Mouse (Mus musculus): ENCODE results near the gene Syngr4. TPM values are rescaled to one million over a fixed set of nuclear protein-coding genes. Genes with fewer than 3 reads are reported as not detected.

Gene Syngr4
- total and polyA plus RNA-seq, 2 experiments from 2014 or later, result 0.71 TPM; not detected in 1

DNA sequence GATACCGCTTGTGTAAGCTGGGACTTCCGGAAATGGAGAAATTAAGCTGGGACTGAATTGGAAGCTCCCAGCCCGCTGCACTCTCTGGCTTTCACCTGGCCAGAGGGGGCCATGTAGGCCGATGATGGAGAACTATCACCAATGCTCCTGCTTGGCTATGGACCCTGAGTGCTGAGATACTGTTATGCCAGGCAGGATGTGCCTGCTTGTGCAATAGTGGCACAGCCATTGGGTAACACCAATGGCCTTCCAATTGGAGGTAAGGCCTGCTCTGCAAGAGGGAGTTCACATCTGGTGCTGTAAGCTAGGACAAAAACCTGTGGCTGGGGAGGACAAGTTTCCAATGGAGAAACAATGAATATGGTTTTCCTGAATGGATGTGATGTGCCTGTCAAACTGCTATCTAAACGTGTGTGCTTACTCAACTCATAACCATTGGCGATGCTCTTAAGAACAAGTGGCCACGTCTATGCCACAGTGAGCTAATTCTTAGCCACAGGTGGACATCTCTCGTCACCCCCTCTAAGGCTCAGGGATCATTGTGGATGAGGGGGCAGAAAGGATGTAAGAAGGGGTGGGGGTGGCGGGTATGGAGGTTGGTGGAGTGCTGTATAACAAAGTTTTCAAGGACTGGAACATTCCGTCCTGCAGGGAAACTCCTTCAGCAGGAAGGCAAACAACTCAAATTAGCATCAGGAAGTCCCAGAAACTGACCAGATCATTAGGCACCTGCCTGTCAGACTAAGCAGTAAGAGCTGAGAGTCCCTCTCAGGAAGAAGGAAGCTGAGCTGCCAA lies 53.4 kb downstream of the Syngr4 start:
- no peak overlapping the region for H3K27ac ChIP-seq (ENCODE audit: low read depth)
- no peak for DNase-seq (ENCODE audit: low spot score)
- H3K36me3 ChIP-seq (replicated peaks; ENCODE audit: control insufficient read depth, insufficient read depth, low read length), result no peaks in the 10 kb centered on the region
- 0 out of 2 replicates have a peak, but pooled peaks cover 18% of the 10 kb centered on the region for H3K27me3 ChIP-seq (ENCODE audit: control insufficient read depth, insufficient read depth, low read length)
- ATAC-seq (ENCODE audit: insufficient read depth, low read depth), result no peak
- H3K4me1 ChIP-seq (ENCODE audit: control insufficient read depth, insufficient read depth), result no peaks in the 10 kb centered on the region
- 77% methylated on average over 10 of the region's 10 CpGs for WGBS
- H3K9ac ChIP-seq (replicated peaks; ENCODE audit: low read depth, low read length), result no peak overlapping the region
- H3K9me3 ChIP-seq (replicated peaks; ENCODE audit: control insufficient read depth, low read length), result no peaks in the 10 kb centered on the region
- TF ChIP-seq EP300 (IDR thresholded peaks at IDR 0.05; ENCODE audit: low read depth) (no peak), CTCF (IDR thresholded peaks at IDR 0.05; ENCODE audit: low read depth) (no peak)
- no peak overlapping the region for H3K4me3 ChIP-seq (ENCODE audit: low read depth, low read length)
- H3K4me2 ChIP-seq (ENCODE audit: low read depth, low read length), result no peak overlapping the region

Other genes starting within 250 kb of the Syngr4 start
- gene Fut2, start 230.3 kb downstream of the Syngr4 start, total RNA-seq (2014; rRNA removed; ENCODE audit: low replicate concordance), result not detected in 2 replicates
- 1.5 and 1.7 TPM in 2 replicates for gene Fut2, start 230.3 kb downstream of the Syngr4 start, polyA plus RNA-seq (2015; fragmentation: Nextera tagmentation; extraction: Ambion mirVana)
- not detected in 2 replicates for gene Ntn5, start 212.7 kb downstream of the Syngr4 start, total RNA-seq (2014; rRNA removed; ENCODE audit: low replicate concordance)
- gene Ntn5, start 212.7 kb downstream of the Syngr4 start, polyA plus RNA-seq (2015; fragmentation: Nextera tagmentation; extraction: Ambion mirVana), result 0.11 TPM in 1 of 2 replicates, not detected in the other
- 0.62 and 1.3 TPM in 2 replicates for gene Sec1, start 202.3 kb downstream of the Syngr4 start, total RNA-seq (2014; rRNA removed; ENCODE audit: low replicate concordance)
- 0.16 and 0.33 TPM in 2 replicates for gene Sec1, start 202.3 kb downstream of the Syngr4 start, polyA plus RNA-seq (2015; fragmentation: Nextera tagmentation; extraction: Ambion mirVana)
- 1.6 and 3.0 TPM in 2 replicates for gene Car11, start 196.9 kb downstream of the Syngr4 start, total RNA-seq (2014; rRNA removed; ENCODE audit: low replicate concordance)
- 2.5 and 2.8 TPM in 2 replicates for gene Car11, start 196.9 kb downstream of the Syngr4 start, polyA plus RNA-seq (2015; fragmentation: Nextera tagmentation; extraction: Ambion mirVana)
- 29.3 and 37.4 TPM in 2 replicates for gene Dbp, start 191.6 kb downstream of the Syngr4 start, total RNA-seq (2014; rRNA removed; ENCODE audit: low replicate concordance)
- gene Dbp, start 191.6 kb downstream of the Syngr4 start, polyA plus RNA-seq (2015; fragmentation: Nextera tagmentation; extraction: Ambion mirVana), result 21.9 and 24.9 TPM in 2 replicates
- gene Rpl18, start 181.3 kb downstream of the Syngr4 start, total RNA-seq (2014; rRNA removed; ENCODE audit: low replicate concordance), result 1,259 and 1,310 TPM in 2 replicates
- gene Rpl18, start 181.3 kb downstream of the Syngr4 start, polyA plus RNA-seq (2015; fragmentation: Nextera tagmentation; extraction: Ambion mirVana), result 479 and 486 TPM in 2 replicates
- gene Sphk2, start 178.7 kb downstream of the Syngr4 start, total RNA-seq (2014; rRNA removed; ENCODE audit: low replicate concordance), result 19.5 and 23.3 TPM in 2 replicates
- gene Sphk2, start 178.7 kb downstream of the Syngr4 start, polyA plus RNA-seq (2015; fragmentation: Nextera tagmentation; extraction: Ambion mirVana), result 11.1 and 11.4 TPM in 2 replicates
- gene Fam83e, start 175.5 kb downstream of the Syngr4 start, total RNA-seq (2014; rRNA removed; ENCODE audit: low replicate concordance), result not detected in 2 replicates
- gene Fam83e, start 175.5 kb downstream of the Syngr4 start, polyA plus RNA-seq (2015; fragmentation: Nextera tagmentation; extraction: Ambion mirVana), result 0.07 and 0.26 TPM in 2 replicates
- not detected in 2 replicates for gene Spaca4, start 170.9 kb downstream of the Syngr4 start, total RNA-seq (2014; rRNA removed; ENCODE audit: low replicate concordance)
- not detected in 2 replicates for gene Spaca4, start 170.9 kb downstream of the Syngr4 start, polyA plus RNA-seq (2015; fragmentation: Nextera tagmentation; extraction: Ambion mirVana)
- 0.31 TPM in 1 of 2 replicates, not detected in the other for gene Lmtk3, start 113.0 kb downstream of the Syngr4 start, total RNA-seq (2014; rRNA removed; ENCODE audit: low replicate concordance)
- not detected in 2 replicates for gene Lmtk3, start 113.0 kb downstream of the Syngr4 start, polyA plus RNA-seq (2015; fragmentation: Nextera tagmentation; extraction: Ambion mirVana)
- not detected in 2 replicates for gene Sult2b1, start 112.0 kb downstream of the Syngr4 start, total RNA-seq (2014; rRNA removed; ENCODE audit: low replicate concordance)
- gene Sult2b1, start 112.0 kb downstream of the Syngr4 start, polyA plus RNA-seq (2015; fragmentation: Nextera tagmentation; extraction: Ambion mirVana), result 0.23 and 0.27 TPM in 2 replicates
- 99.9 and 102 TPM in 2 replicates for gene Cyth2, start 82.1 kb downstream of the Syngr4 start, total RNA-seq (2014; rRNA removed; ENCODE audit: low replicate concordance)
- gene Cyth2, start 82.1 kb downstream of the Syngr4 start, polyA plus RNA-seq (2015; fragmentation: Nextera tagmentation; extraction: Ambion mirVana), result 86.5 and 90.0 TPM in 2 replicates
- gene Kcnj14, start 71.9 kb downstream of the Syngr4 start, total RNA-seq (2014; rRNA removed; ENCODE audit: low replicate concordance), result 0.35 TPM in 1 of 2 replicates, not detected in the other
- gene Kcnj14, start 71.9 kb downstream of the Syngr4 start, polyA plus RNA-seq (2015; fragmentation: Nextera tagmentation; extraction: Ambion mirVana), result 0.26 and 0.29 TPM in 2 replicates
- gene Grwd1, start 65.8 kb downstream of the Syngr4 start, total RNA-seq (2014; rRNA removed; ENCODE audit: low replicate concordance), result 26.7 and 28.8 TPM in 2 replicates
- 19.3 and 22.7 TPM in 2 replicates for gene Grwd1, start 65.8 kb downstream of the Syngr4 start, polyA plus RNA-seq (2015; fragmentation: Nextera tagmentation; extraction: Ambion mirVana)
- 279 and 304 TPM in 2 replicates for gene Kdelr1, start 23.9 kb downstream of the Syngr4 start, total RNA-seq (2014; rRNA removed; ENCODE audit: low replicate concordance)
- gene Kdelr1, start 23.9 kb downstream of the Syngr4 start, polyA plus RNA-seq (2015; fragmentation: Nextera tagmentation; extraction: Ambion mirVana), result 58.5 and 62.4 TPM in 2 replicates
- gene Grin2d, start 18.3 kb downstream of the Syngr4 start, total RNA-seq (2014; rRNA removed; ENCODE audit: low replicate concordance), result 1.0 and 3.1 TPM in 2 replicates
- 0.12 and 0.16 TPM in 2 replicates for gene Grin2d, start 18.3 kb downstream of the Syngr4 start, polyA plus RNA-seq (2015; fragmentation: Nextera tagmentation; extraction: Ambion mirVana)
- 94.0 and 124 TPM in 2 replicates for gene Tmem143, start 227 bp upstream of the Syngr4 start, total RNA-seq (2014; rRNA removed; ENCODE audit: low replicate concordance)
- 11.7 and 12.0 TPM in 2 replicates for gene Tmem143, start 227 bp upstream of the Syngr4 start, polyA plus RNA-seq (2015; fragmentation: Nextera tagmentation; extraction: Ambion mirVana)
- gene Emp3, start 24.7 kb upstream of the Syngr4 start, total RNA-seq (2014; rRNA removed; ENCODE audit: low replicate concordance), result 43.4 and 46.1 TPM in 2 replicates
- gene Emp3, start 24.7 kb upstream of the Syngr4 start, polyA plus RNA-seq (2015; fragmentation: Nextera tagmentation; extraction: Ambion mirVana), result 73.0 and 75.6 TPM in 2 replicates
- 1.2 and 1.7 TPM in 2 replicates for gene Ccdc114, start 27.4 kb upstream of the Syngr4 start, total RNA-seq (2014; rRNA removed; ENCODE audit: low replicate concordance)
- gene Ccdc114, start 27.4 kb upstream of the Syngr4 start, polyA plus RNA-seq (2015; fragmentation: Nextera tagmentation; extraction: Ambion mirVana), result 2.2 and 2.9 TPM in 2 replicates
- gene Abcc6, start 133.6 kb upstream of the Syngr4 start, total RNA-seq (2014; rRNA removed; ENCODE audit: low replicate concordance), result not detected in 2 replicates
- gene Abcc6, start 133.6 kb upstream of the Syngr4 start, polyA plus RNA-seq (2015; fragmentation: Nextera tagmentation; extraction: Ambion mirVana), result not detected in 2 replicates
- 35.7 and 42.3 TPM in 2 replicates for gene Nomo1, start 137.0 kb upstream of the Syngr4 start, total RNA-seq (2014; rRNA removed; ENCODE audit: low replicate concordance)
- gene Nomo1, start 137.0 kb upstream of the Syngr4 start, polyA plus RNA-seq (2015; fragmentation: Nextera tagmentation; extraction: Ambion mirVana), result 20.9 and 23.6 TPM in 2 replicates
- gene Kcnj11, start 204.1 kb upstream of the Syngr4 start, total RNA-seq (2014; rRNA removed; ENCODE audit: low replicate concordance), result 72.0 and 103 TPM in 2 replicates
- gene Kcnj11, start 204.1 kb upstream of the Syngr4 start, polyA plus RNA-seq (2015; fragmentation: Nextera tagmentation; extraction: Ambion mirVana), result 14.4 and 14.6 TPM in 2 replicates

Measured in heart, postnatal 0 days (tissue).